Mouse (Mus musculus) cerebellum, adult 2 months (tissue): ENCODE results near the gene Fam136a. TPM values are rescaled to one million over a fixed set of nuclear protein-coding genes. Genes with fewer than 3 reads are reported as not detected.
"Not testable (repeated sequence)": the region's sequence is repeated elsewhere in the genome, so short reads cannot be mapped to it uniquely, and the experiment has no call there.

Experiments
- DNase-seq, 2 experiments: peaks; one replicate each; pipeline ENCODE4 v3.0.0; 2021
- H3K27ac ChIP-seq: fragments of 200-500 bp; 2 replicates; pipeline ENCODE4 v1.5.1; 2012; ENCODE audit warnings: low read length, control low read depth, inconsistent platforms; ENCODE audit not compliant: insufficient read depth
- H3K27me3 ChIP-seq: fragments of 200-500 bp; 2 replicates; pipeline ENCODE4 v1.6.1; 2012; ENCODE audit warnings: inconsistent platforms, mild to moderate bottlenecking, low read length, moderate library complexity; ENCODE audit not compliant: control insufficient read depth, insufficient read depth
- H3K4me1 ChIP-seq: fragments of 200-500 bp; 2 replicates; pipeline ENCODE4 v1.6.1; 2011; ENCODE audit warnings: low read length; ENCODE audit not compliant: control insufficient read depth, insufficient read depth
- H3K4me3 ChIP-seq: fragments of 200-500 bp; replicated peaks from 2 replicates; pipeline ENCODE3; 2011; ENCODE audit warnings: mild to moderate bottlenecking, low read depth, low read length, control low read depth; ENCODE audit not compliant: insufficient read depth
- CTCF ChIP-seq: fragments of 200-500 bp; IDR thresholded peaks from 2 replicates; pipeline ENCODE4 v1.5.1; 2011; ENCODE audit warnings: low read depth, mild to moderate bottlenecking, control low read depth, low read length, moderate library complexity, borderline replicate concordance; ENCODE audit not compliant: insufficient read depth
- POLR2A ChIP-seq: fragments of 200-500 bp; IDR thresholded peaks from 2 replicates; pipeline ENCODE4 v1.6.1; 2011; ENCODE audit warnings: low read length, control low read depth, borderline replicate concordance; ENCODE audit not compliant: insufficient read depth
- WGBS: fragments of 180-500 bp; shearing (Covaris S2); methylation state at CpG from one replicate; pipeline ENCODE4 v1.1.7; 2018; 5-methylcytosine and 5-hydroxymethylcytosine counted together
- polyA plus RNA-seq: library from polyadenylated mRNA; depleted of rRNA; stranded (reverse); fragments of >200 nt; gene quantifications from 2 replicates; pipeline ENCODE4 v1.2.3, GENCODE M21; 2012

Fam136a gene
- polyA plus RNA-seq, 1 experiment, result 22.4 TPM

DNA sequence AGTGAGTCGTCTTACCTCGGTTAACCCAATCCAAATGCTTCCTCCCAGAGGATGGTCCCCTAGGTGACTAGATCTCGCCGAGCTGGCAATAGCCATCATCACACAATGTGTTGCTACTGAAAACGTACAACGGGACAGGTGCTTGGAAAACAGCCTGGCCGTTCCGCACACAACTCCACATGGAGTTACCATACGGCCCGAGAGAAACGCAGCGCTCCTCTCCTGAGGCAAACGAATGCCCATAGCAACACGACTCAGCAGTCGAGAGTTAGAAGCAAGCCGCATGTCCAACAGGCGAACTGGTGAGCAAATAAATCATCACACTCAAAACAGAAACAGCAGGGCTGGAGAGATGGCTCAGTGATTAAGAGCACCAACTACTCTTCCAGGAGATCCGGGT lies 38.6 kb upstream of the Fam136a start:
- 82% methylated on average over 18 of the region's 18 CpGs for WGBS
- DNase-seq, result no peak
- no peak for TF ChIP-seq POLR2A
- no peak for TF ChIP-seq CTCF
- no peaks in the 10 kb centered on the region; the same call in 1 of the 2 replicates for H3K4me1 ChIP-seq
- H3K27ac ChIP-seq, result no peak overlapping the region
- no peaks in the 10 kb centered on the region; the same call in 1 of the 2 replicates for H3K27me3 ChIP-seq
- no peak overlapping the region for H3K4me3 ChIP-seq

GRCm38 (mm10) chr6:86328369-86328768 lies 37.1 kb upstream of the Fam136a start:
- no peaks in the 10 kb centered on the region; the same call in 1 of the 2 replicates for H3K4me1 ChIP-seq
- no peak overlapping the region for H3K27ac ChIP-seq
- TF ChIP-seq CTCF, result no peak
- no peak for TF ChIP-seq POLR2A
- no peaks in the 10 kb centered on the region; the same call in 1 of the 2 replicates for H3K27me3 ChIP-seq
- no peak for DNase-seq
- 70% methylated on average over 3 of the region's 3 CpGs for WGBS
- no peak overlapping the region for H3K4me3 ChIP-seq

DNA sequence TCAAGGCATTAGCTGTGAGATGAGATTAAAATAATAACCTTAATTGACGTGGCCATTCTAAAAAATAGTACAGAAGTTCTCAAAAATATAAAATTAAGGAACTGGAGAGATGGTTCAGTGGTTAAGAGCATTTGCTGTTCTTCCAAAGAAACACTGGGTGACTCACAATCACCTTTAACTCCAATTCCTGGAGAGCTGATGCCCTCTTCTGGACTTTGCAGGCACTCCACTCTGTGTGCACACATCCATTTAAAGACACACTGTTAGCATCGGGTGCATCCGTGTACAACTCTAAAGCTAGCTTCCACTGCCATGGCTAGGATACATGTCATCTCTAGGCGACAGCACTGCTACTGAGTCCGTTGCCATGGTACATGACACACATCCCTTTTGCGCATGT lies 35.5 kb upstream of the Fam136a start:
- Histone ChIP-seq H3K4me3 (no peak overlapping the region), H3K4me1 (no peaks in the 10 kb centered on the region), H3K27ac (no peak overlapping the region), H3K27me3 (no peaks in the 10 kb centered on the region; the same call in 1 of the 2 replicates)
- DNase-seq, result no peak
- WGBS, result 90% methylated on average over 6 of the region's 6 CpGs
- TF ChIP-seq POLR2A (no peak), CTCF (no peak)

GRCm38 (mm10) chr6:86335121-86335849 lies 30.2 kb upstream of the Fam136a start:
- WGBS, result 51% methylated on average over 11 of the region's 11 CpGs
- no peak overlapping the region for H3K4me3 ChIP-seq
- no peak for TF ChIP-seq CTCF
- no peak for TF ChIP-seq POLR2A

GRCm38 (mm10) chr6:86335860-86336259 lies 29.6 kb upstream of the Fam136a start:
- no peak for TF ChIP-seq POLR2A
- TF ChIP-seq CTCF, result no peak
- 73% methylated on average over 5 of the region's 5 CpGs for WGBS

More at GRCm38 (mm10) chr6:86335121-86335849, 30.2 kb upstream of the Fam136a start:
- no peaks in the 10 kb centered on the region for H3K4me1 ChIP-seq
- H3K27me3 ChIP-seq, result no peaks in the 10 kb centered on the region
- DNase-seq, result no peak
- no peak overlapping the region for H3K27ac ChIP-seq

GRCm38 (mm10) chr6:86336340-86336739 lies 29.1 kb upstream of the Fam136a start:
- not testable (repeated sequence) for H3K27me3 ChIP-seq, H3K4me1 ChIP-seq, H3K4me3 ChIP-seq, DNase-seq, H3K27ac ChIP-seq
- WGBS, result 83% methylated on average over 4 of the region's 4 CpGs

More at GRCm38 (mm10) chr6:86335860-86336259, 29.6 kb upstream of the Fam136a start:
- Histone ChIP-seq H3K27me3 (no peaks in the 10 kb centered on the region), H3K4me1 (no peaks in the 10 kb centered on the region), H3K27ac (no peak overlapping the region), H3K4me3 (no peak overlapping the region)
- no peak for DNase-seq

DNA sequence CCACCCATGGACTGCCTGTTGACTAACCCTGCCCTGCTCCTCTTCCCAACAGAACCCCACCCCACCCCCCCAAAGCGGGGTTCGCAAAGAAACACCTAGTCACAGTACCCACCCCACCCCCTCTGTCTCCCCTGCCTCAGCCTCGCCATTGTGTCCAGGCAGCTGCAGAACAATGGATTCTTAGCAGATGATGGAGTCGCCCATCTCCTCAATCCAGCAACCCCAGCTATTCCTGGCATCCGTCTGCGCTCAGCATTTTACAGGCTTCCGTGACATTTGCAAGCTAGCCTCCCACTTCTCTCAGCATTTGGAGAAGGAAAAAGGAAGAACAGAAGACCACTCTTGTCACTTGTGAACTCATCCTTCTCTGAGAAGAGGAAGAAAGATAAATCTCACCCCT lies 21.8 kb upstream of the Fam136a start:
- H3K4me1 ChIP-seq, result no peaks in the 10 kb centered on the region
- TF ChIP-seq POLR2A (no peak), CTCF (no peak)
- DNase-seq, result no peak
- no peaks in the 10 kb centered on the region for H3K27me3 ChIP-seq
- no peak overlapping the region for H3K4me3 ChIP-seq
- WGBS, result 10% methylated on average over 7 of the region's 7 CpGs
- no peak overlapping the region for H3K27ac ChIP-seq

- WGBS, result 51% methylated on average over 2 of the region's 2 CpGs
- Histone ChIP-seq H3K4me1 (no peaks in the 10 kb centered on the region), H3K4me3 (no peak overlapping the region), H3K27me3 (no peaks in the 10 kb centered on the region), H3K27ac (no peak overlapping the region)
- TF ChIP-seq POLR2A (no peak), CTCF (no peak)
- no peak for DNase-seq
Observed at GRCm38 (mm10) chr6:86346063-86346462, 19.4 kb upstream of the Fam136a start.
